Mouse (Mus musculus) forebrain, postnatal 0 days (tissue): ENCODE data around the gene Dpm1. TPM values are rescaled to one million over a fixed set of nuclear protein-coding genes. Genes with fewer than 3 reads are reported as not detected.
A peak's percentile ranks its signal among the peaks of the same experiment; 100 is the strongest.

Source experiments
- ATAC-seq: fragments of 200-750 bp; cut with Nextera tagmentation; 2 replicates; pipeline ENCODE4 v1.8.0; 2017; ENCODE audit warnings: mild to moderate bottlenecking, moderate library complexity
- DNase-seq: peaks from one replicate; pipeline ENCODE4 v3.0.0-alpha.2; 2015
- H3K27ac ChIP-seq: fragments of 300-500 bp; sonication (generic); 2 replicates; pipeline ENCODE4 v1.5.1; 2014; ENCODE audit warnings: low read depth, mild to moderate bottlenecking, antibody characterized with exemption, low read length, moderate library complexity, mixed read lengths
- H3K27me3 ChIP-seq: fragments of 300-500 bp; sonication (generic); 2 replicates; pipeline ENCODE4 v1.6.1; 2014; ENCODE audit warnings: mild to moderate bottlenecking, low read length, mixed read lengths; ENCODE audit not compliant: insufficient read depth
- H3K36me3 ChIP-seq: fragments of 300-500 bp; sonication (generic); 2 replicates; pipeline ENCODE4 v1.6.1; 2014; ENCODE audit warnings: mild to moderate bottlenecking, moderate library complexity; ENCODE audit not compliant: insufficient read depth
- H3K4me1 ChIP-seq: fragments of 300-500 bp; sonication (generic); 2 replicates; pipeline ENCODE4 v1.6.1; 2014; ENCODE audit warnings: antibody characterized with exemption; ENCODE audit not compliant: insufficient read depth
- H3K4me2 ChIP-seq: fragments of 300-500 bp; sonication (generic); 2 replicates; pipeline ENCODE4 v1.6.1; 2014; ENCODE audit warnings: low read depth, mild to moderate bottlenecking, moderate library complexity
- H3K4me3 ChIP-seq: fragments of 300-500 bp; sonication (generic); 2 replicates; pipeline ENCODE4 v1.5.1; 2014; ENCODE audit warnings: low read depth, low read length, mixed read lengths
- H3K9ac ChIP-seq: fragments of 300-500 bp; sonication (generic); 2 replicates; pipeline ENCODE4 v1.6.1; 2014; ENCODE audit warnings: mild to moderate bottlenecking
- H3K9me3 ChIP-seq: fragments of 300-500 bp; sonication (generic); 2 replicates; pipeline ENCODE4 v1.6.1; 2016; ENCODE audit warnings: low read length
- CTCF ChIP-seq: sonication (generic); IDR thresholded peaks from 2 replicates; pipeline ENCODE4 v1.5.1; 2016; ENCODE audit warnings: antibody characterized with exemption, control low read depth, low read depth
- WGBS: fragments of 180-500 bp; shearing (Covaris S2); extraction: QIAGEN DNeasy Blood & Tissue Kit; methylation state at CpG from one replicate; pipeline ENCODE4 v1.1.7; 2014; 5-methylcytosine and 5-hydroxymethylcytosine counted together
- polyA plus RNA-seq: library from polyadenylated mRNA; unstranded; fragments of >200 nt; fragmentation: Nextera tagmentation; extraction: Ambion mirVana; gene quantifications from 2 replicates; pipeline ENCODE4 v1.2.1, GENCODE M21; 2015
- total RNA-seq: library from RNA; depleted of rRNA; stranded (reverse); fragments of >200 nt; gene quantifications from 2 replicates; pipeline ENCODE4 v1.2.3, GENCODE M21; 2014

Gene Dpm1
- total and polyA plus RNA-seq, 2 experiments from 2014 or later, result 21.4 to 94.5 TPM

- no peak for TF ChIP-seq CTCF
- ATAC-seq (no peak; the same call in 1 of the 2 replicates), DNase-seq (no peak)
- peak overlapping the region; percentile 72 for H3K4me3 ChIP-seq
- H3K27ac ChIP-seq, result peak overlapping the region; percentile 96; the same call in 1 of the 2 replicates
- H3K36me3 ChIP-seq, result peaks cover 12% of the 10 kb centered on the region
- H3K27me3 ChIP-seq, result no peaks in the 10 kb centered on the region
- H3K4me1 ChIP-seq, result peaks cover 12% of the 10 kb centered on the region
- H3K9me3 ChIP-seq, result no peaks in the 10 kb centered on the region
- peak overlapping the region; percentile 85 for H3K9ac ChIP-seq
- peak overlapping the region; percentile 96 for H3K4me2 ChIP-seq
- WGBS, result 20% methylated on average over 41 of the region's 41 CpGs
Measured at GRCm38 (mm10) chr2:168229116-168230025, 1.0 kb downstream of the Dpm1 start.

GRCm38 (mm10) chr2:168223326-168223725 is 7.1 kb downstream of the Dpm1 start:
- no peak overlapping the region for H3K27ac ChIP-seq
- no peak for TF ChIP-seq CTCF
- H3K36me3 ChIP-seq, result peaks cover 59% of the 10 kb centered on the region
- 88% methylated on average over 6 of the region's 6 CpGs for WGBS
- ATAC-seq (no peak), DNase-seq (no peak)
- H3K4me3 ChIP-seq, result no peak overlapping the region
- no peak overlapping the region for H3K4me2 ChIP-seq
- no peaks in the 10 kb centered on the region for H3K9me3 ChIP-seq
- no peaks in the 10 kb centered on the region for H3K27me3 ChIP-seq
- no peak overlapping the region for H3K9ac ChIP-seq
- no peaks in the 10 kb centered on the region for H3K4me1 ChIP-seq

GRCm38 (mm10) chr2:168213788-168214397 is 16.5 kb downstream of the Dpm1 start:
- 45% methylated on average over 5 of the region's 5 CpGs for WGBS
- Histone ChIP-seq H3K4me2 (no peak overlapping the region), H3K27me3 (no peaks in the 10 kb centered on the region), H3K4me1 (no peaks in the 10 kb centered on the region), H3K9me3 (no peaks in the 10 kb centered on the region), H3K27ac (no peak overlapping the region), H3K36me3 (peaks cover 75% of the 10 kb centered on the region), H3K4me3 (no peak overlapping the region), H3K9ac (no peak overlapping the region)
- DNase-seq (no peak), ATAC-seq (no peak)
- peak; percentile 33 for TF ChIP-seq CTCF

- no peak for TF ChIP-seq CTCF
- DNase-seq (no peak), ATAC-seq (no peak)
- 98% methylated on average over 3 of the region's 3 CpGs for WGBS
- Histone ChIP-seq H3K27ac (peak overlapping the region; percentile 99), H3K4me1 (peaks cover 9% of the 10 kb centered on the region), H3K9ac (no peak overlapping the region), H3K4me2 (no peak overlapping the region), H3K36me3 (peaks cover 34% of the 10 kb centered on the region), H3K4me3 (no peak overlapping the region; the same call in 1 of the 2 replicates), H3K9me3 (no peaks in the 10 kb centered on the region), H3K27me3 (no peaks in the 10 kb centered on the region)
Measured at GRCm38 (mm10) chr2:168207883-168208282, 22.5 kb downstream of the Dpm1 start.

- TF ChIP-seq CTCF, result peak; percentile 94
- peaks cover 9% of the 10 kb centered on the region for H3K4me1 ChIP-seq
- ATAC-seq, result peak; percentile 91
- H3K27me3 ChIP-seq, result no peaks in the 10 kb centered on the region
- peaks cover 27% of the 10 kb centered on the region for H3K36me3 ChIP-seq
- 0% methylated on average over 47 of the region's 89 CpGs for WGBS
- H3K4me2 ChIP-seq, result peak within 1 kb of the TSS; percentile 71
- peak; percentile 97 for DNase-seq
- peak within 1 kb of the TSS; percentile 99 for H3K4me3 ChIP-seq
- H3K27ac ChIP-seq, result peak within 1 kb of the TSS; percentile 99
- no peaks in the 10 kb centered on the region for H3K9me3 ChIP-seq
- H3K9ac ChIP-seq, result peak within 1 kb of the TSS; percentile 100
Measured at GRCm38 (mm10) chr2:168206725-168207644, 23.4 kb downstream of the Dpm1 start, which contains the start of gene Adnp. Adnp (minus strand) TSS chr2:168207112.
